Mouse (Mus musculus) mature B cell (primary cell): ENCODE data around the gene Erc2.

Source experiments
- in situ Hi-C: fragments of 300-500 bp; cut with MboI; formaldehyde crosslinking; loops from 2 replicates; pipeline ENCODE4 v1.14.3; 2019

Erc2 gene

DNA sequence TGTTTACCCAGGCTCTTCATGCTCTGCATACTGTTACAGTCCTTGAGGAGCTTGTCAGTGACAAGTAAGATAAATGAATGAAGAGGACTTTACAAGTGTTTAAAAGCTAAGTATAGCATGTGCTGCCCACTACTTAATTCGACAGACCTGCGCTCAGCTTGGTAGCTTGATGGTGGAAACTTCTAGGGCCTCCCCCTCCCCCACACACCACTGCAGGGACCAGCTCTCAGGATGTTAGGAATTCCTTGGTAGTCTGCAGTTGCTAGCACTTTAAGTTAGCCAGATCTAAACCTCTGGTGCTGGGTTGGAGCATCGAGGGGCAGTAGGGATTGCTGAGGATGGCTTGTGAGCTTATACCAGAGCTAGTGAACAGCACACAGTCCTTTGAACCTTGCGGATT, 672.9 kb downstream of the Erc2 start:
- in situ Hi-C loops = no loop called here

DNA sequence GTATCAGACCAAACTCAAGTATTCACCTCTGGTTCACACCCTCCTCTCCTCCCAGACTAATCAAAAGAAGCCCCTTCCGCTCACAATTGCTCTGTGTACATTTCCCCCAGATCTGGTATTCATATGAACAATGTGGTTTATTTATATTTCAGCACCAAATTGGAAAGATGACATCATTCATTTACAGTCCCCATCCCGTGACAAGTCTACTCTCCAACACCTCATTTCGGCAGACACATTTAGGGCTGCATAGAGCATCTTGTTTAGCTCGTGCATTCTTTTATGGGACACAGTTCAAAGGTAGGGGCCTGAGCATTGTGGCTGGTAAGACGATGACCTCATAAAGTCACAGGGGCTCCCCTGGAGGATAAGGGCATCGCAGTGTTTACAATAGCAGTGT, 677.9 kb downstream of the Erc2 start:
- in situ Hi-C loops = no loop called here

DNA sequence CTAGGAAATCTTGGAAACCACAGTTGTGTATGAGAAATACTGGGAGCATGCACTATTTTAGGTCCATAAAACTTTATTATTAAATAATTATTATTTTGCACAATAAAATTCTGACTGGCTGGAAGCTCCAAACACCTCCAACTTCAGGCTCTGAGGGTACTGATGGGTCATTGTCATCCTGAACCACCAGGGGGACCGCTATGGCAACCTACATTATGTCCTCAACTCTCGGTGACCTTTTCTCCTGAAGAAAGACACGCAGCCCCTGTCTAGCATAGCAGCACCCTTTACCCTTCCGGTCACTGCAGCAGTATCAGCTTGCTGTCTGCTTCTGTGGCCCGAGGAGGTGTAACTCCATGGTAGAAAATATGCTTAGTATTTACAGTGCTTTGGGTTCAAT, 679.0 kb downstream of the Erc2 start:
- in situ Hi-C loops = no loop called here

DNA sequence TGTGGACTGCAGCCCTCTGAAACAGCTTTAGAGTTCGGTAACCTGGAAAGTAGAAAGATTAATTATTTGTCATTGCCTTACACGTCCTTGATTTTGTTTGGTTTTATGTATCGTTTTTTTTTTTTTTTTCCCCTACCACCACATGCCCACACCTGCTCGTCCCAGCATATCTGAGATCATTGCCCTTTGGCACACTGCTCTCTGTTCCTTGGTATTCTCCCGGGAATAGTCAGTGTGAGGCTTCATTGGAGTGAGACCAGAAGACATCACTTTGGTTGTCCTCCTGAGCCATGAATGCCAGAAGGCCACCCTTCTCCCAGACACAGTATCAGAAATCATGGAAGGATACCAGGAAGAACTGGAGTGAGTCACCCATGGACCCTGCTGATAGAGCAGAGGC, 681.9 kb downstream of the Erc2 start:
- in situ Hi-C loops = no loop called here

DNA sequence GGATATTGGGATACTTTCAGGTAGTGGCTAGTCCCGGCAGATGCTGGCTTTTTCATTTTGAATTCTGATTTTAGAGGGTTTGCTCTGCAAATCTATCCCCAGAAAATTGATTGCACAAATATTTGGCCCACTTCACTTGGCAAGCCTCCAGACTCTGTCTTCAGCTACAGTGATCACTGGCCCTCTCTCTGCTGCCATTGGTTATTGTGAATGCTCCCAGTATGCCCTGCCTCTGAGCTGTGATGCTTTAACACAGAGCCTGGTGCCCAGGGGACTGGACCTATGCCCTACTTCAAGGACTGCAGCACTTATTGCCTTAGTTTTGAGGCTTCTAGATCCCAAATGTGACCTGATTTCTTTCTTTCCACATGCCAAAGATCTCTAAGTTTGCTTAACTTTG, 686.4 kb downstream of the Erc2 start:
- in situ Hi-C loops = no loop called here

DNA sequence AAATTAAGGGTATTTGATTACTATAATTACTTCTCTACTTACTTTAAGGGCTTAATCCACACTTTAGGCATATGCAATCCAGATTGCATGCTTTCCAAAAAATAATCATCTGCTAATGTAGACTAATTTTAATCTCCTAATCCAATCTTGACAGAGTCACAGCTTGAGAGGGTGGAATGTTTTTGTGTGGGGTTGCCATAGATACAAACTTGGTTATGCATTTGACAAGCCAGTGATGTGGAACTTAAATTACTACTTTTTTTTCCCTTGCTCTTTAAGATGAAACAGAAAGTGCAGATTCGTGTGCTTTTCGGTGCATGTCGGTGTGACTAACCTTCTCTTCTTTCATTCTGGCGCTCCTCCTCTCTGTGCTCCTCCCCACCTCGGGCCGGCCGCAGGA, 694.6 kb downstream of the Erc2 start:
- in situ Hi-C loops = no loop called here

DNA sequence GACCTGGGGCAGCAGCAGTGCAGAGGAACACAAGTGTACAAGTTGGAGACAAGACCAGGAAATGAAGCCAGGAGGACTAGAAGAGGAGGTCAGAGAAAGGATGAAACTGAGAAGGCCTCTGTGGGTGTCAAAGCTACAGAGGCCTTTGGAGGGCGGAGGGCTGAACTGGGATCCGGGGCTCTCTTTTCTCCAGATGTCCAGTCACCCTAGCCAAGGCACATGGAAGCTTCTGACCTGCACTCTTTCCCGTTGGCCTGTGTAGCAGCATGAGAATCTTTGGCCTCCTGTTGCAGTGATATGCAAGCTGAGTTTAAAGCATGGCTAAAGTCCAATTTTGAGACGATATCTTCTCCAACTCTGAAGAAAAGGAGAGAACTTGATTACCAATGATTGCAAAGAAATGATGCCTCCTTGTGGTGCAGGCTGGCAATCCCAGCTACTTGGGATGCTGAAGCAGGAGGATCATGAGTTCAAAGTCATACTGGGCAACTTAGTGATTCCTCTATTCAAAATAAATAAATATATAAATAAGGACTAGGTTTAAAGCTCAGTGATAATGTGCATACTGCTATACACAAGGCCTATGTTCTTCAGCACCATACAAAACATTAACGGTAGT, 699.8 kb downstream of the Erc2 start:
- in situ Hi-C loops = no loop called here

DNA sequence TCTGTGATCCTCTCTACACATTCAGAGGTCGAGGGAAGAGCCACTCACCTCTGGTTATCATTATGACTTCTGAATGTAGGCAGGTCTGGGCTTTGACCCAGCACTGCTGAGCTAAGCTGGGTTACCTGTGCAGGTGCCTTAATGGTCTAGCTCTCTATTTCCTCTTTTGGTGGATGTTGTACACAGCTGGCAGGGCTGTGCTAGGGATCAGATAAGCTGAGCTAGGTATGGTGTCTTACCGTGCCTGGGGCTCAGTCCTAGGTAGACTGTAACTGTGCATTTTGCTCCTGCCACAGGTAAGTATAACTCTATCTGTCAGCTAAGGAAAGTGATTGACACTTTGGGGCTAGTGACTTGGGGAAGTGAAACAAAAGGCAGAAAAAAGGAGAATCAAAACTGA, 701.0 kb downstream of the Erc2 start:
- in situ Hi-C loops = no loop called here

DNA sequence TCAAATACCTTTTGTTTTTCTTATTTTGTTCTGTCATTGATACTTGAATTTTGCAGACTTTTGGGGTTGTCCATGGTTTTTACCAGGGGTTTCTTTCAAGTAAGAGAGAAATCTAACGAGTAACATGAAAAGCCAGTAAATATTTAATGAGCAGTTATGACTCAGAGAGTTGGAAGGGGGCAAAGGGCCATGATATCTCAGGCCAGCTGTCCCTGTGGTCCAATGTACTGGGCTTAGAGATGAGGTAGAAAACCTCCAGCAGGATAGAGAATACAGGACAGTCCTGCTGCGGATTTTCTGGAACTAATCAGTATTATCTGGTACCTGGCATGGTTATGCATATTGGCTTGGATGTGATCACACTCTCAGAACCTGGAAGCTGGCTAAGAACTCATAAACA, 701.5 kb downstream of the Erc2 start:
- in situ Hi-C loops = no loop called here

DNA sequence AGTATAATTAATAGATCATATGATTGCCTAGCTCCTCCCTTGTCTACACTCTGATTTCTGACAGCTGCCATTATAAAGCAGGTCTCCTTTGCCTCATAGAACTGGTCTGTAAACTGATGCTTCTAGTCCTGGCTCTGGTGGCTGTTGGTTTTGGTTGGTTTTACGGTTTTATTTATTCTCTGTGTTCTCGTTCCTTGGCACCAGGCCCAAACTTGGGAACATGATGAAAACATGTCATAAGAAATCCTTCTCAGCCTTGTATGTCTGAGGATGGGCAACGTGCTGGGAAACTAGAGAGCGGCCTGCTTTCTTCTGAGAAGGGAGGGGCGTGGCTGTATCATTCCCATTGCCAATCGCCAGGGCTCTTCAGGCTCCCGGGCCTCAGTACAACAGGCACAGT, 704.2 kb downstream of the Erc2 start:
- in situ Hi-C loops = no loop called here

DNA sequence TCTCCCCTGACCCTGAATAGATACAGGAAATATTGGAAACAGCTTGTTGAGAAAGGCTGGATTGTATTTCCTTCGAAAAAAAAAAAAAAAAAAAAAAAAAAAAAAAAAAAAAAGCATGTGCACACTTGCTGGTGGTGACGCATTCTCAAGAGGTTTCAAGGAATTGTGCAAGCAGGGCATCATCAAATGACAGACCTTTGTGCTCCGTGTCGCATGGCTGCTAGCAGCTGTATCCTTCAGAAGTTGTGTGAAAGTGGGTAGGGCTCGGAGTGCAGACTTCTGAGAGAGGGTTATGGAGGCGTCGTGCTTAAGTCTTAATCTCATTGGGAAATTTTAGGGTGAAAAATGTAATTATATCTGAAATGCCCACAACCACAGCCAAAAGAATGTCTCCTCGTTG, 706.3 kb downstream of the Erc2 start:
- in situ Hi-C loops = no loop called here

DNA sequence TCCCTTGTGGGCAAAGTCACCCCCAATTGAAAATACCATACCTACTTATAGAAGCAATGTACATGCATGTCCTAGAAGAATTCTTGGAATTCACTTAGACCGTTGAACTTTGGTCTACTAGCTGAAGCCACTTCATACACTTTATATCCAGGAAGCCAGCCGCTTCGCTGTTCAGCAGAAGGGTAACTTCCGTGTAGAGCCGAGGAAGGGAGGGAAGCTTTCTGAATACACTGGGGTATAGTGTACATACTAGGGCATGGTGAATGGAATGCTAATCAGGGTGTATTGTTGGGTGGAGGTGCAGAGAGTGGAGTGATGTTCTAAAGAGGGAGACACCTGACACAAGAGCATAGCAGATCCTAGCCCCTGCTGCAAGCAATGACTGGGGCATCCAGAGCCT, 708.9 kb downstream of the Erc2 start:
- in situ Hi-C loops = no loop called here

DNA sequence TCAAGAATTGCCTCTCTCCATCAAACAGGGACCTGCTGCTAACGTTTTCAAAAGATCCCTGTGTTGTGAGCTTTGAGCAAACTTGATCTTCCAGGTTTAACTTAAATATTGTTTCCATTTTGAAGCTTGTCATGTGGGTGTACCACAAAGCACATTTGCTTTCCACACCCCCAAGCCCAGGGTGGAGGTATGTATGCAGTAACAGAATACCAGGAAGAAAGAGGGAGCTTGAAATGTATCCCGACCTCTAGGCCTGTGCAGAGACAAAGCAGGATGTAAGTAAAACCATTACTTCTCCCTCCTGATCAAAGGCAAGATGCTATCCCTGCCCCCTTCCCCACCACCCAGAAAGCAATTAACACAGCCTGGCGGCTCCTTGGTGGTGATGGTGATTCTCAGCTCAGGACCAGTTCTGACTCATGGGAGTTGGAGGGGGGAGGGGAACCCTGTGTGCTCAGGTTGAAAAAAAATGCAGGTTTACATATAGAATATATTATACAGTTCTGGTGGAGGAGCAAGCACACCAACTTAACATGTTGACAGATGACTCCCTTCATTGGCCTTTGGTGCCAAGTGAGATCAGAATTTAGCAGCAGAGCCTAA, 710.2 kb downstream of the Erc2 start:
- in situ Hi-C loops = no loop called here

DNA sequence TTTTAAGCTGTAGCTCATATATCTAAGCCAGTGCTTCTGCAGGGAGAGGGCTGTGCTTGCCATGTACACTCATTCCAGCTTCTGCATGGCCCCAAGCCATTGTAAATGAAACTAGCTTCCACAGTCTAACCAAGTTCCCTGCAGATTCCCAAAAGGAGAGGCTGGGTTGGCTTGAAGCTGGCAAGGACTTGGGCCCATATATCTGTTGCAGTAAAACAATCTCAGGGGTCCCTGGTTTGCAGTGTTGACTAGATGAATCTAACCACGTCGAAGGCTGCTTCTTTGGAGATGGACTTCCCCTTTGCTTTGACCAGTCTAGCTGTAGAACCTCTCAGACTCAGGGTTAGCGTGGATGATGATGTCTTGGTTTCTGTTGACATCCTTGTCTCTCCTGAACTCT, 716.9 kb downstream of the Erc2 start:
- in situ Hi-C loops = no loop called here

DNA sequence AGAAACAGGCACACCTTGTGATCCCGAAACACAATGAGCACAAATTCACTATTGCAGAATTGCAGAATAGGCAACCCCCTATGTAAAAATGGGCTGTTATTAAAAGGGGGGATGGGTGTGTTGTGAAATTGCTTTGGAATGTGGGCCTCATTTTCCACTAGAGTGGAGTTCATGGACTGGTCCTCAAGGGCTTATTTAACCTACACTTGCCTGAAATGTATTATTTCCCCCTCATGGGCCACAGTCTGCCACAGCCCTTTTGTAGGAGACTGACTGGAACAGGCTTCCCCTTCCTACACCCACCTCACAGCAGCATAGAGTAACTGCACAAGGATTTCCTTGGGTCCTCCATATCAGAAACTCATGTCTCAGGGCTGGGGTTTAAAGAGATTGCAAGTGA, 726.9 kb downstream of the Erc2 start:
- in situ Hi-C loops = no loop called here

DNA sequence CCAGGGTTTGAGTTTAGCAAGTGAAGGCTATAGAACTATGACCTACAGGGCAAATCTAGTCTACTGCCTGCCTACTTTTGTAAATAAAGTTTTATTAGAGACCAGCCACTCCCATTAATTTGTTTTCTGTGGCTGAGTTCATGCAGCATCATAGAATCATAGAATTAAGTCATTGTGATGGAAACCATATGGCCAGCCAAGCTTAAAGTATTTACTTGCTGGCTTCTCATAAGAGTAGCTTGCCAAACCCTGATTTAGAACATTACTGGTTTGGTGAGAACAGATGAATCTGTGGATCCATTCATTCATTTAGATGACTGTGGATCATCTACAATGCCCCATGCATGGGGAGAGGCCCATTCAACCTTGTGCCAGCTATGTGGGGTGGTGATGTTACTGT, 733.8 kb downstream of the Erc2 start:
- in situ Hi-C loops = no loop called here

DNA sequence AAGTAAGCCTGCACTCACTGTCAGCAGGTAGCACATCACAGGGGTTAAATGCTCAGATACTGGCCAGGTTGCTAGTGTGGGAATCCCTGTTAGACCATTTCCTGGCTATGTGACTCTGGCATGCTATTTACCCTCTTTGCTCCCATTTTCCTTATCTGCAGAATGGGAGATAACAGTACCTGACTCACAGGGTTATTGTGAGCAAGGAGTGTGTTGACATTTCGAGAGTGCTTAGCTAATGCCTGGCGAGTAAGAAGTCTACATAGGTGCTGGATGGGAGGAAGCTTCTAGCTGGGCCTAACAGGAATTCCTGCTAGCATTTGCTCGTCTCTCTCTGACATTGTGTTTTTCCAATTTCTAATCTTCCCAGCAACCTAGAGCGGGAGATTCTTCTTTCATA, 737.3 kb downstream of the Erc2 start:
- in situ Hi-C loops = no loop called here

DNA sequence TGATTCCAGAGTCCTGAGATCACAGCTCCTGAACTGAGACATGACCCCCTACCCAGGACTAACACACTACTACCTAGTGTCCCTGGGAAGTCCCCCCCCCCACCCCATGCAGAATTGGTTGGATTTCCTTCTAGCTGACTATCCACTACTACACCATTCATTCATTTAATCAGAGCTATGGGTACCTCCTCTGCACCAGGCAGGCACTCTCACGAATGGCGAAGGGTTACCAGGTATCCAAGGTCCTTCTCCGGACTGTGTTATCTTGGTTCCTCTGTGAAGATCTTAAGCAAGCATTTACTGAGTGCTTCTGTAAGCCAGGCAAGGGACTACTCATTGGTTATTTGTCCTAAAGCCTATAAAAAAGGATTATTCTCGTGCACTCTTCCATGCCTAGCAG, 737.8 kb downstream of the Erc2 start:
- in situ Hi-C loops = no loop called here

DNA sequence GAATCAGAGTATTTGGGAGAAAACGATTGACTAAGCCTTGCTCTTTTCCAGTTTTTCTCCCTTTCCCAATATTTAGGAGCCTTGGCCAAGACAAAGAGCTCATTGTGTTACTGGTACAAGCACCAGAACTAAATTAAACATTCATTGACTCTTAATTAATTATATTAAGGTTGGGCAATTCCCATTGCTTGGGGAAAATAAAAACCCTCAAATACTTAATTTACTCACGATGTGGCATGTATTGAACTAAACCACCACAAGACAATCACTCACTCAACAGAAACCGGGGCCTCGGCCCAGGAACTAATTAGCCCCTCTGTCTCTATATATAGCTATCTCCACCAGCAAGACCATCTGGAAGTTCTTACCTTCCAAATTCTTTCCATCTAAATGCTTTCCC, 740.1 kb downstream of the Erc2 start:
- in situ Hi-C loops = no loop called here

DNA sequence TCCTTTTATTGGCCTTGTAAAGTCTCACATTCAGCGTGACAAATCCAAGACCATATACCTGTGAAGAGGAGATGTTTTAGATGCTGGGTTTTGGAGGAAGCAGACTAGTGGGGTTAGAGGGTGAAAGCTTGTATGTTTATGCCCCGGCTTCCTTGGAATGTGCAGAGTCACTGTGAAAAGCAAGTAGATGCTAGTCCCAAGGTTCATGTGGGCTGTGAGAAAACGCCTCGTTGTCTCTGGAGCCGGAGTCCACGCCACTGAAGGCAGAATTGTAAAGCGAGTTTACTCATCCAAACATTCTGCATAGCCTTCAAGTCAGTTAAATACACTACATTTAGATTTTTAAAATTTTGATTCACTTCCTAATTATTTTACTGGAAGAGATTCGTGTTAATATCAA, 748.5 kb downstream of the Erc2 start:
- in situ Hi-C loops = no loop called here

DNA sequence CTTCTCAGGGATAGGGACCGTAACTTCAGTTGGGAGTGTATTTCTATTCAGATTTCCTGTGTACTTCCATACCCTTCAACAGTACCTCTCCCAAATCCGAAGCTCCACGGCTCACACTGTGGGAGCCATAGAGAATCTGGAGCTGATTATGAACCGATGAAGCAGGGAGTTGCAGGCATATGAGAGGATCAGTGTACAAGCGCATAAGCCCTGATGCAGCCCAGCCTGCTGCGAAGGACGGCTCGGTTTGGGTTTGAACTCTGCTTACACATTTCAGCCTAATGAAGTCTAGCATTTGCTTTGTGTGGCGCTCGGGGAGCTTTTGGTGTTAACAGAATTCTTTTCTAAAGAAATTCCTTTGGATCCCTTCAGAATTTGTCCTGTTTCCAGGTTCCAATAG, 749.4 kb downstream of the Erc2 start:
- in situ Hi-C loops = no loop called here

DNA sequence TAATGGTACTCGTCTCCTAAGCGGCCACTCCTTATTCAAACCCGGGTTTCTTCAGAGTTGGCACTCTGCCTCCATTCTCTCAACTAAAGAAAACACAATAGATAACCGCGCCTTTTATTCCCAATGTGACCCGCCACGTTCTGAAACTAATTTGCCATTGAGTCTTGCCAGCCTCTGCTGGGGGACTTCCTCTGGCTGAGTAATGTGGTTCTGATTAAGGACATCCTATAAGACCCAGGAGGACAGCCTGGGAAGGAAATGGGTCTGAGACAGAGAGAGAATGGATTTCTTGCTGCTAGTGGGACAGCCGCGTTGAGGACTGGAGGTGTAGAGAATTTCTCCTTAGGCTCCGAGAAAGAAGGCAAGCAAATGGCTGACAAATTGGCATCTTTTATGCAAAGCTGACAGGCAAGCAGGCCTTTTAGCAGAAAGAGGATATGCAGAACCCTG, 753.4 kb downstream of the Erc2 start:
- in situ Hi-C loops = no loop called here

DNA sequence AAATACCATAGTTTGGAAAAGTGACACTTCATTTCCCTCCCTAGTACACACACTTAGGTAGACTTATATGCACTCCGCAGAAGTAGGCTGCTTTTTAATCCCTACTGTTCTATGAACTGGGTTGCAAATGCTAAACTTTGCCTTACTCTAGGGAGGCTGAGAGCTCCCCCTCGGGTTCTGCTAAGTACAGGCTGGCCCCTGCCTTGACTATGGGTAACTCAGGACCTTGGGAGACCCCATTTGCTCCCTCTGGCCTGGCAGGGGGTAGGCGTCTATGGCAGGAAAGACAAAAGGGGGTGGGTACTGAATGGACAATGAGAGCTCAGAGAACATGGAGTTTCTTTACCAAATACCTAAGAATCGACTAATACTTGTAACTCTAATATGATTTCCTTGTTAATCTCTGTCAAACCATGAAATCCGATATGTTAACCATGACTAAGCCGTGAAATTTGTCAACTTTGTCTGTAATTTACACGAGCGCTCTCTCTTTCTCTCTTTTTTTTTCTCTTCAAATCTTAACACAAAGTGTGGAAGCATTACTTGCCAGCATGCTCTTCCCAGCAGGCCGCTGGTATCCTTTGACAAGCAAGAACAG, 754.1 kb downstream of the Erc2 start:
- in situ Hi-C loops = no loop called here

DNA sequence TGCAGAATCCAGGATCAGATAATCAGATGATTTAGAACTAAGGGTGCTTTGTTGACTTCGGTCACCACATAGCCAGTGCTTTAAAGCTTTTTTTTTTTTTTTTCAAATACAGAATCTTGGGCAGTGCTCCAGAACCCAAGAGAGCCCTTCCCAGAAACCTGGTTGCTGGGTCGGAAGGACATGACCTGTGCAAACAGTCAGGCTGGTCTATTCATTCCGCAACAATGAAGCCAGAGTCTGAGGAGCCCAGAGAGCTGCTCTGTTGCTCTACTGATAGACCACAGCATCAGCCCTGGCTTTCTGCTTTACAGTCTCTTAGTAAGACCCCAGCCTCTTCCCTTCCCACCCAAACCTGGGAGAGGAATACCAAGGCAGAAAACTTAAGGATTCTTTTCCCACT, 755.3 kb downstream of the Erc2 start:
- in situ Hi-C loops = no loop called here
